Mouse (Mus musculus) spleen, embryonic (tissue): ENCODE measurements around the gene Acsm3.
"Not testable (repeated sequence)": the region's sequence is repeated elsewhere in the genome, so short reads cannot be mapped to it uniquely, and the experiment has no call there.

Experiments
- CTCF ChIA-PET: fragments of 350-600 bp; sonication (Branson Sonifier 250); formaldehyde crosslinking; loops from one replicate; lab custom pipeline; 2022; lab: Charles Lee

The Acsm3 gene

DNA sequence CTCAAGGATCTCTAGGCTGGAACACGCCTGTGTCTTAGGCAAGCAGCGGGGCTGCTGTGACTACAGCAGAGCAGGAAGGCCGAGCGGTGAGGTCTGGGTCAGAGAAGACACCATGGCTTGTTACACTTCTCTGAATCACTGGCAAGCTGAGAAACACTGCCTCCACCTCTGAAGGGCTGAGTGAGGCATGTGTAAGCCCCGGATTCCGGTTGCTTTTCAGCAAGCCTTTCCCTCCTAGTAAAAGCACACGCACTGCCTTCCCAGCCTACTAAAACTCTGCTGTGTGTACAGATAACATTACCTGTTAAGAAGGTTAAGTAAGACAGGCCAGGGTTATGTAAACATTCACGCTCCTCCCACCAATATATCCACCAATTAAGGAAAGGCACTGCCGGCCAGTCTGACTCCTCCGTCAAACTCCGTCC is at the start of gene Acsm3:
Gene Acsm3, plus strand, starts transcription at position 397 of the 425 bp plus-strand sequence.
- CTCF ChIA-PET, result no interaction called here

DNA sequence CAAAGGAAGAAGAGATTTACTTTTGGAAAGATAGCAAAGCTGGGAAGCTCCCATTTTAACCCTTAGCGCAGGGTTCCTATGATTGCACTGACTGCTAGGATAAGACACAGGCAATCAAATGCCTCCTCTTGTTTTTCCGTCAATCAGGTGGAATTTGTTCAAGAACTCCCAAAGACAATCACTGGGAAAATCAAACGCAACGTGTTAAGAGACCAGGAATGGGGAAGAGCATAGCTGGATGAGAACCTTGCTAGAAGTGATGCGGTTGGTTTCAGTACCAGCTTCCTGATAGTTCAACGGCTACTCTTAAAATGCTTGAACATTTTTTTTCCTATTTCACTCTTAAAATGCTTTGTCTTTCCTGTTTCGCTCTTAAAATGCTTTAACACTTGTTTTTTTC is 46.6 kb upstream of the Acsm3 start:
- CTCF ChIA-PET, result no interaction called here

DNA sequence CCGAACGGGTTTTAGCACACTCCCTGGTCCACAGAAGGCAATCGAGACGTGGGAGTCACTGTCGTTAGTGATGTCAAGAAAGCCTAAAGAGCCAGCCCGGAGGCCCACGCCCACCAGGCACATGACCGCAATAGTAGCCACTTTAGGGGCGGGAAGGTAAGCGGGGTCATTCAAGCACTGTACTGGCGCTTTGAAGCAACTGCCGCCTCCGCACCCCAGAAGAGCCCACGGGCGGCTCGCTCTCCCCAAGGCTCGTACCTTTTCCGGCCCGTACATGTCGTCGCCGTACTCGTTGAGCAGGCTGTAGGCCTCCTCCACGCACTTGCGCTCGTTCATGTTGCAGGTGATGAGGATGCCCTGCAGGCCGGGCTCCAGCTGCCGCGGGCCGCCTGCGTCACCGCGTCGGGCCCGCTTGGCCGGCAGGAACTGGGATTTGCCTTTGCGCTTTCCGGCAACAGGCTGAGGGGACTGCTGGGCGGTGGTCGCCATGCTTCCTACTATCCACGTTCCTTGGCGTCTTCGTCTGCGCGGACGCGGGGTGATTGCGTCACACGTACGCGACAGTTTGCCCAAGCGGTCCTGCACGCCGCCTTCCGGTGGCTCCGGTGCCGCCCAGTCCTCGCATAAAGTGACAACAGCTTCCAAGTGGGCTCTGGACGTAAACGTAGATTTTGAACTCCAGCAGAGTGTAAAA is 40.3 kb upstream of the Acsm3 start, which contains the start of gene Thumpd1:
Gene Thumpd1, minus strand, starts transcription at position 546 of the 694 bp plus-strand sequence.
- CTCF ChIA-PET, result no interaction called here

DNA sequence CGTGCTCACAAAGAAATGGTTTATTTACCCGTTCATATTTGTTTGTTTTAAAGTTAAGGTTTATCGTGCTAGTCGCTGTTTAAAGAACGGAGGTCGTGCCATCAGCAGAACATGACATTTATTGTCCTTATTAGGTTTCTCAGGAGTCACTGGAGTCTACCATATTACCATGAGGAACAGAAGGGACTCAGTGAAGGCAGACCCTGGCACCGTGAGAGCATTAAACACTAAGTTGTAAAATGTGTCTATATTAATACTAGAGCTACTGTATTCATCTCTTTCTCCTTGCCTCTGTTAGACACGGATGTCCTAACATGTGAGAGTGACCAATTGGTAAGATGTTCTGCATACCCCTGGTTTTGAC is 39.8 kb upstream of the Acsm3 start:
- CTCF ChIA-PET, result no interaction called here

DNA sequence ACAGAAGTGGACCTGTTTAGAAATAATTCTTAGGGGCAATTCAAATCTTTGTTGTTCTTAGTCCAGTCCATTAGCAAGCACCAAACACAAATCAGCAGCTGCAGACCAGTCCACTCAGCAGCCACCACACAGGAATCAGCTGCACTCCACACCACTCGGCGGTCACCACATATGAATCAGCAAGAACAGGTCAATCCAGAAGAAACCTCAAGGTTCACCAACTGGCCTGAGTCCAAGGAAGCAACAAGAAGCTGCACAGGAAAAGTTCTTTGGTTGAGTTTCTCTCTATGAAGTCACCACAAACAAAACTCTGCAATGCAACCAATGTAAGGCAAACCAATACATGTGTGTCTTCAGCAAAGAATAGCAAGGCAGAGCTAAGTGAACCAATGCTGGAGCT is 33.1 kb upstream of the Acsm3 start:
- CTCF ChIA-PET, result no interaction called here

DNA sequence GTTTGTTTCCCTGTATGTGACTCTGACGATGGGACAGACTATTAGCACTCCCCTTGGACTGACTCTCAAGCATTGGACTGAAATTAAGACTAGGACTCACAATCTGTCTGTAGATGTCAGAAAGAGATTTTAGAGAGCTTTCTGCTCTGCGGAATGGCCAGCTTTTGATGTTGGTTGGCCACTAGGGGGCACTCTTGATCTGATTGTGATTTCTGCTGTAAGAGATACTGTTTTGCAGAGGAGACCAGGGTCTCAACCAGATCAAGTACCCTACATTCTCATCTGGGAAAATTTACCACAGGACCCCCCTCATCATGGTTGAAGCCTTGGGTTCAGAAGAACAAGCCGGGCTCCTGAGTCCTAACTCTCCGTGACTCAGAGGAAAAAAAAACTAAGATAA is 29.5 kb upstream of the Acsm3 start:
- CTCF ChIA-PET, result not testable (repeated sequence)

DNA sequence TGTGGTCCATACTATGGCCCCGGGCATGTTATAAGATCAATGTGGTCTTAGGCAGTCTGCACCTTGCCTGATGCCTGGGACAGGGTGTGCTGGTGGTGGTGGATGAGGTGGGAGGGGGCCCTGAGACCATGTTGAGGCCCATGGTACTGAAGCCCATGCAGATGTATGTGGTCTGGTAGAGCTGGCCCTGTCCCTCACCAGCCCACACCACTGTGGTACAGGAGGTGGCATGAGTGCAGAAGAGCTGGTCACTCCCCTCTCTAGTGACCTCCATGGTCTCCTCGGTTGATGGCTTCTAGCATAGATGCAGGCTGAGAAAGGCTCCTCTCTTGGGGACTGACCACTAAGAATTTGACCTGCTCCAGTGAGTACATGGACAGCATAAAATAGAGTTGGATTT is 21.8 kb upstream of the Acsm3 start:
- CTCF ChIA-PET, result no interaction called here

DNA sequence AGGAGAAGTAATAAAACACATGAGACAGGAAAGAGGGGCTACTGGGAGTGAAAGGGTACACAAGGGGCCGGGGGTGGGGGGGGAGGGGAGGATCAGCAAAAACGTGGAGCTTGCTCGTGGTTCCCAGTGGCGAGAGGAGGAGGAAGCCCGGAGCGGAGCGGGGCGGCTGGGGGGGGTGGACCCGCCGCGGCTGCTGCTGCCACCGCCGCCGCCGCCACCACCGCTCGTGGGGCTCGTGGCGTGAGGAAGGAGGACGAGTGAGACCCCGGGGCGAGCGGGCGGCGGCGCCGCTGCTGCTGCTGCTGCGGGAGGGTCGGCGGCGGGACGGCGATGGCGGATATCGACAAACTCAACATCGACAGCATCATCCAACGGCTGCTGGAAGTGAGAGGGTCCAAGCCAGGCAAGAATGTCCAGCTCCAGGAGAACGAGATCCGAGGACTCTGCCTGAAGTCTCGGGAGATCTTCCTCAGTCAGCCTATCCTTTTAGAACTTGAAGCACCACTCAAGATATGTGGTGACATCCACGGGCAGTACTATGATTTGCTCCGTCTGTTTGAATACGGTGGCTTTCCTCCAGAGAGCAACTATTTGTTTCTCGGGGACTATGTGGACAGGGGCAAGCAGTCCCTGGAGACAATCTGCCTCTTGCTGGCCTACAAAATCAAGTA is 20.8 kb upstream of the Acsm3 start:
- CTCF ChIA-PET, result not testable (repeated sequence)

DNA sequence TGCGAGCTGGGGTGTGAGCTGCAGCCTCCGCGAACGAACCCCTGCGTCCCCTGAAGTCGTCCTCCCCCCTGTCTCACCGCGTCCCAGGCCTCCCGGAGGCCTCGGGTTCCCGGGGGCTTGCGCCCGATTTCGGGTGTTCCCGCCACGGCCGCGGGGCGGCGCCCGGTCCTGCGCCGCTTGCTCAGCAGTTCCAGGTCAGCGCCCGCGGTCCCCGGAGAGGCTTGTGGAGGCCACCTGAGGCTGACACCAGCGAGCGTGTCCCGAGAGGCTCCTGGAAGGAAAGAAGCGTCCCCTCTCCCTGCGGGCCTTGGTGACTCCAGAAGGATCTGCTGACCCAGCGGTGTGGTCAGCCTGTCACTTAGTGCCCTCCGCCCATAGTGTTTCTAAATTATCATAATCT is 16.4 kb upstream of the Acsm3 start:
- CTCF ChIA-PET, result no interaction called here

DNA sequence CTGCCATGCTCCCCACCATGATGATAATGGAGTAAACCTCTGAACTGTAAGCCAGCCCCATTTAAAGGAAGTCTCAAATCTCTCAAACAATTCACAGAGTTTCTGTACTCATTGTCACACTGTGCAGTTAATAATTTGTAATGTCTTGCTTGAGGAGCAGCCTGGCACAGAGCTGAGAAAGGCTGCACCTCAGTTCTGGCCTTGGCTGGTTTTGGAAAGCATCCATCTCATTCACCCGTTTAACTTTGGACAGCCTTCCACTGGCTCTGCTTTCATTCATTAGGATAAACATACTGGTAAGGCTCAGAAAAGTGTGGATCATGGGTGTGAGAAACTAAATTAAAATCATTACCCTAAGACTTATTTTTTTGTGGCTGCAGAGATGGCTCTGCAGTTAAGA is 14.9 kb upstream of the Acsm3 start:
- CTCF ChIA-PET, result no interaction called here

DNA sequence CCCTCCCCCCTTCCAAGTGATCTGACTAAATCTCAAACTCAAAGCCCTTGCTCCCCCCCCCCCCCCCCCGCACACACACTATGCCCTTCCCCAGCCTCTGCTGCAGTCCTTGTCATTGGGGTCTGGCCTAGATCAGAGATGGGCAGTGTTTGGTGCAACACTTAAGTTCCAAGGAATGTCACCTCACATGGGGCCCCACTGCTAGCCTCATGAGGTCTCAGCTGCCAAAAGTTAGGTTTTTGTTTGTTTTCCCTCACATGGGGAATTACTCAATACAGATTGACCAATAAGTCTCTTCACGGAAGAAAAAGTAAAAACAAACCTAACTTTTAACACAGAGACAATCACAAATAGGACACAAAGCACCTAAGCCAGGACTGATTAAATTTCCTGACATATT is 12.0 kb upstream of the Acsm3 start:
- CTCF ChIA-PET, result no interaction called here

DNA sequence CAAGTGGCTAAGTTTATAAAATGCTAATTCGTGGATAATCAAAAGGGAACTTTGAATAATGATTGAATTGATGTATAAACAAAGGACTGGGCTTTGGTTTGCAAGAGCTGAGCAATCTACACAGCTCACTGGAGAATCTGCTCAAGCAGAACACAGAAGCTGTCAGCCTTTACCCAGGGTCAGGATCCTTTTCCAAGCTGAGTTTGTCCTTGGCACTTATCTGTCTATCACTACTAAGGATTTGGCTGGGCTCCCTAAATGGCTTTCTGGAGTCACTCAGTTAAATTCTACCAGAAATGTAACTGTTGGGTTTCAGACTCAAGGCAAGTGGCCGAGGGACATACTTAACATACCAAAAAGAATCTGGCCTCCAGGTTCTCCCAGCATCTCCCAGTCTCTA is 10.8 kb upstream of the Acsm3 start:
- CTCF ChIA-PET, result no interaction called here

DNA sequence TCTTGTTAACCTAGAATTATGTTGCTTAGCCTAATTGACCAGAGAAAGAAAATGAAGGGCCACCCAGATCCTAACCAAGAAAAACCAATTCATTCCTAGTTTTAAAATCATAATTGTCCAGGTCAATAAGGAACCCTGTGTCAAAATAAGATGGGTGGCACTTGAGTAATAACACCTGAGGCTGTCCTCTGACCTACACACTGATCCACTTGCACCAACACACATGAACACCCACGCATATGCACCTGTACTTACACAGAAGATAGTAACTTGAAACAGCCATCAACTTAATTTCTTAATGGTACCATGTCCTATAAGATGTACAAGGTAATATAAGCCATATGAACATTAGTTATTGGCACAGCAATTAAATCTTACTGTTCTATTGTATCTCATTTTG is 7.0 kb upstream of the Acsm3 start:
- CTCF ChIA-PET, result no interaction called here

DNA sequence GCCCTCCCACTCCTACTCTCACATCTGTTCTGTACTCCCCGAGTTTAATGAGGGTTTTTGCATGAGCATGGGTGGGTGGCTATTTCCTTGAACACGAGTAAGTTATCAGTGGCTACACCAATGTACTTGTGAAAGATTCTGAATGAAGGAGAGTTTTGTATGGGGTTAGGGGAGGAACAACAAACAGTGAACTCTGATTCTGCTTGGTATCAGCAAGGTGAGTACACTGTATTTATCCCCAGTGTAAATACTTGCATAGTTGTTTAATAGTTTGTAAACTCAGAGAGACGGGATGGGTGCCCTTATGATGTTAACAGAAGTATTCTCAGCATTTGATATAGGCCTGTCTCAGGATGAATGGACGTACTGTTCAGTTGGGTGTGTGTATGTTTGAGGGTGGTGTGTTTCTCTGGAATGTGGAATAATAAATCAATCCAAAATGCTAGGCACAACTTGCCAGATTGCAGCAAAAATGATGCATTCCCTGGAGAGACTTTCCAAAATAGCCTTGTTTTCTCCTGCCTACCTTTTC is 1.5 kb downstream of the Acsm3 start:
- CTCF ChIA-PET, result no interaction called here

DNA sequence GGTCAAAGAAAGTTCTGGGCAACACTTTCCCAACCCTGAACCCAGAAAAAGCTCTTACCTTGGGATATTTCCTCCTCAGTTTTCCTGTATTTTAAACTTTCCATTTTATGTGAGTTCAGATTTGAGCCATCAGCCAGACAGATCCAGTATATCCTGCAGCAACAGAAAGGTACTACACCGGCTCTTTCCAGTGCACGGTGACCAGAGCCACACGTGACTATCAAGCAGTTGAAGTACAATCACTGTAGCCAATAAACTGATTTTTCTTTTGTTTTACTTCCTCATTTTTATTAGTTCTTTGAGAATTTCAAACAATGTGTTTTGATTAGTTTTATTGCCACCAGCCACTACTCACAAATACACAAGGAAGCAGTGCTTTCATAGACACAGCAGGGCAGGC is 3.7 kb downstream of the Acsm3 start:
- CTCF ChIA-PET, result interaction anchor here (0.7 kb wide), 1 partner anchor 42 kb away, joined by 4 read pairs; no protein-coding TSS in a partner anchor

DNA sequence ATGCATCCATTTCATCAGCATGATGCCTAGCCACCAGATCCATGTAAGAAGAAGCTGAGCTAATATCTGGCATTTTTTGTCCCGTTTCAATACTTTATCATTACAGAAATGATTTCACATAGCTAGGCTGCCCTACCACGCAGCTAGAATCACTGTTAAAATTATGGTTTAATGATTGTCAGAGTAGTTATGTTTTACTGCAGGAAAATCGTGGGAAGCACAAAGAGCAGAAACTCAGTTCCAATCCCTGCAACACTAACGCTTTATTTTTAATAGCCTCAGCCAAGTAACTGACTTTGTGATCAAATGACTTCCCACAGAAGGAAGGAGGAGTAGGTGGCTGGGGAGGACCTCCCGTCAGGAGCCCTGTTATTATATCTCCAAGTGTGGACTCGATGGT is 6.3 kb downstream of the Acsm3 start:
- CTCF ChIA-PET, result no interaction called here

DNA sequence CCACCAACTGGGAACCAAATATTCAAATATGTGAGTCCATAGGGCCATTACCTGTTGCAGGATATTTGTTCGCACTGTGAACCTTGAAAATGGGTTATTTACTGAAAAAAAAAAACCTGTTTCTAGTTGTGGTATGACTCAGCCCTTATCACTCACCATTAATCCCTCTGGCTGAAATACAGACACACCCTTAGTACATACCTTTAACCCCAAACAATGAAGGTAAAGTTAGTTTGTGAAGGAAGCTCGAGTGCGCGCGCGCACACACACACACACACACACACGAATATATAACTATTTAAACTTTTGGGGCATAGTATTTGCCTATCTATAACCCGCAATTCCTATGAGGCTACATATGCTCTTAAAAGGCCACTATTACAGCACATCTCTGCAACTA is 9.2 kb downstream of the Acsm3 start:
- CTCF ChIA-PET, result no interaction called here

DNA sequence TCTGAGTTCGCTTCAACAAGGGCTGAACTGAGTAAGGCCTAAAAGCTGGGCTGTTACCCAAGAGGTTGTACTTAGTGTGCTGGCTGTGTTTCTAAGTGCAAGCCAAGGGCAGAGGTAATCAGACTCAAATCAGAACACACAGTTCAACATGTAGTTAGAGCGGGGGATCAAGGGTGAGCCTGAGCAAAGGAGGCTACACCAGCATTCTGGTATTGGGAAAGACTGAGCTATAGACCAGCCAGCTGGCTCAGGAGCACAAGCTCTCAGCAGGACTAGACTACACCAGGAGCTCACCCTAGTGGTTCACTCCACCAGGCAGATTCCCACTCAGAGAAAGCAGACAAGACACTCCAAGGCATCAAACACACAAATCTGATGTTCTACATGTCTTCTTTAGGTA is 22.7 kb downstream of the Acsm3 start:
- CTCF ChIA-PET, result no interaction called here

DNA sequence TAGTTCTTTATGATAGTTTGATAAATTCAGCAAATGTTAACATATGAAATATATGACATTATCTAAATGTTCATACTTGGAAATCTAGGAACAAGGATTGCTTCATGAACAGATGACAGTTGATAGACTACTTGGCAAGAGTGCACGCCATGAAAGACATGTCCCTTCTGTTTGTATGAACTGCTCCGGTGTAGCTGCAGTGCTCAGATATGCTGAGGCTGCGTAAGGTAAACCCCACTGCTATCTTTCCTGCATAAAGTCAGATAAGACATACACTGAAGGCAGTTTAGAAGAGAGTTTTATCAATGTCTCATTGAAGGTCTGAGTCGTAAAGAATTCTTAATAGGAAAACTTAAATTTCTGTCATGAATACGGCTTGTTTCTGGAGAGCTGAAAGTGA is 24.2 kb downstream of the Acsm3 start:
- CTCF ChIA-PET, result no interaction called here

DNA sequence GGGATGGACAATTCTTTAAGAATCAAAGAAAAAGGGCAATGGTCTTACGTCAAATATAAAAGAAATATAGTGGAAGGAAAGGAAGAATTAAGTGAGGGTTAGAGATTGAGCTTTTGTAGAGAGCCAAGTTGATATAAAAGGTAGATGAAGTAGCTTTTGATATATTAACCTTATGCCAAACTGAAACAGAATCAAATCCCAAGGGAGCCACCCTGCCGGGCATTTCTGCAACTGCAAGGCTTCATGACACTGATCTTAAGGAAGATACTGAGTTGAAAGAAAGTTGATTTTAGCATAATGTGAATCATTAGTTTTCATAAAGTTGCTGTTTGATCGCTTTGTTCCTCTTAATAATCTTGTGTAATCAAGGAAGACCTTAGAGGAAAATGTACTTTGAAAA is 28.3 kb downstream of the Acsm3 start:
- CTCF ChIA-PET, result no interaction called here

DNA sequence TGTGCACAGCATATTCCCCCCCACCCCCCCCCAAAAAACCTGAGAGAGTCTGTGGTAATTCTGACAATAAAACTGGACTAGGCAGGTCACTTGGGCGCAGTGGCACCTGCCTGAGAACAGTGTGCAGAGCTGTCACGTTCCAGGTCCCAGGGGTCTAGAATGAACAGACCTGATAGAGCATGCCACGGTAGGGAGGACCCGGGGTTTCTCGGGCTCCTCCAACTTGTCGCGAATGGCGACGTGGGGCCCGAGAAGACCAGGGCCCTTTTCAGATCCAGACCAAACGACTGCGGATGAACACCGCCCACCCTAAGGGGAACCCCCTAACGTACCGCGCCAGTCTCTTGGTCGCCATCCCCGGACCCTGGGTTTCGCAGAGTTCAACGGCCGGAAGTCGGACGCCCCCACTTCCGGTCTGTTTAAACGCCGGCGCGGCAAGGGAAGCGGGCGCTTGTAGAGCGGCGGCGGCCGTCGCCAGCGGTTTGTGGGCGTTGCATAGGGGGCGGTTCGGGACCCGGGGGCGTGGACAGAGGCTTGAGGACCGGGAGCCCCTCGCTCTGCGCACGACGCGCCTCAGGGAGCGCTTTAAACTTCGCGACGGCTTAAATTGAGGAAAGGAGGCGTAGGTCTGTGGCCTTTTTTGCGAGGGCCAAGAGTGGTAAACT is 33.0 kb downstream of the Acsm3 start, which contains the start of the genes Rexo5 and Eri2:
Gene Rexo5, plus strand, starts transcription at position 421 of the 665 bp plus-strand sequence.
Gene Eri2, minus strand, starts transcription at position 473 of the 665 bp plus-strand sequence.
- CTCF ChIA-PET, result no interaction called here

DNA sequence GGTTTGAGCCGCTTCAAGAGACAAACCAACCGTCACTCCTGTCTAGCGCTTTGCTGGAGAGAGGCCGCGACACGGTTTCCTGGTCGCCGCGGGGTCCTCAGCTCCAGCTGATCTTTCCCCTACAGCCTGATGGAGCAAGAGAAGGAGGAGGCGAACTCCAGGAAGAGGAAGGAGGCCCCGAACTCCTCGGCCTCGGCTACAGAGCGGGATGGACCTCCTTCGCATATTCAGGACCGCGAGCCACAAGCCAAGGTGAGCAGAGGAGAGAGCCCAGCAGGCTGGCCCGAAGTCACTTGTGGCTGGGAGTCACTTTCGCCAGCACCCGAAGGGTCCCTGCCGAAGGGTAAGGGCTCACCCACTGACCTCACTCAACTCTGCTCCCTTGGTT is 33.5 kb downstream of the Acsm3 start:
- CTCF ChIA-PET, result no interaction called here

DNA sequence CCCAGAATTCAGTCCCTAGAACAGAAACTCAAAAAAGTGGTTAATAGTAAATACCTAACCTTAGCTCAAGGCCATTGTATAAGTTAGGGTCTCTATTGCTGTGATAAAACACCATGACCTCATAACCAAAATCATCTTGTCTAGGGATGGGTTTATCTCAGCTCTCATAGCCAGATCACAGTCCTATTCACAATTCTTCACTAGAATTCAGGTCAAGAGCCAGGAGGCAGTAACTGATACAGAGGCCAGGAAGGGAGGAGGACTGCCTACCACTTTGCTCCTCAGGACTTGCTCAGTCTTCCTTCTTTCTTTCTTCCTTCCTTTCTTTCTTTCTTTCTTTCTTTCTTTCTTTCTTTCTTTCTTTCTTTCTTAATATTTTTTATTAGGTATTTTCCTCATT is 34.6 kb downstream of the Acsm3 start:
- CTCF ChIA-PET, result no interaction called here
